Mouse (Mus musculus): ENCODE measurements around the gene Zfp870. TPM values are rescaled to one million over a fixed set of nuclear protein-coding genes. Genes with fewer than 3 reads are reported as not detected.

Zfp870 gene
- 4.1 and 7.3 TPM in 2 replicates for polyA plus RNA-seq (2015; fragmentation: Nextera tagmentation; extraction: Ambion mirVana)

GRCm38 (mm10) chr17:32891239-32892180 is at the start of gene Zfp870:
TSS of gene Zfp870 (minus strand) at chr17:32891642.

DNA sequence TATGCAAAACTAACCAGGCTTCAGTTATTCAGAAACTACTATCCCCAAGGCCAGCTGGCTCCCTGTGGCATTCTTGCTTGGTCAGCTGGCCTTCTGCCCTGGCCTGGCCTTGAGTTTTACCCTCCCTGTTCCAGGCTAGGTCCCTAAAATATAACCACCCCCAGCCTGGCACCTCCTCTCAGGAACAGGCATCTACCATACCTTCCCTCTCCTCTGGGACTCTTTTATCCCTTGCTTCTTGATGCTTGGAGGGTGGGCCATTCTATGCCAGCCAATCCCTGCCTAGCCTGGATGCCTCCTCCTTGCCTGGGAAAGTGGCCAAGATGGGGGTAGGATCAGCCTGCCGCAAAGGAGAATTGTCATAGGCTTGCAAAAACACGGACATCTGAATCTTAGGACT is 25.7 kb upstream of the Zfp870 start, which contains the start of gene Cyp4f14:
TSS of gene Cyp4f14 (minus strand) at position 212 of the 400 bp plus-strand sequence.

GRCm38 (mm10) chr17:32829540-32830417 is 61.7 kb downstream of the Zfp870 start, which contains the start of gene Zfp799:
TSS of gene Zfp799 (minus strand) at chr17:32830261.

Other genes with a start within 250 kb of the Zfp870 start
- gene Cyp4f40, start 232.7 kb downstream of the Zfp870 start, polyA plus RNA-seq (2015; fragmentation: Nextera tagmentation; extraction: Ambion mirVana), result 0.15 TPM in 1 of 2 replicates, not detected in the other
- gene Cyp4f15, start 206.0 kb downstream of the Zfp870 start, polyA plus RNA-seq (2015; fragmentation: Nextera tagmentation; extraction: Ambion mirVana), result 3.8 and 4.6 TPM in 2 replicates
- gene Zfp871, start 103.4 kb downstream of the Zfp870 start, polyA plus RNA-seq (2015; fragmentation: Nextera tagmentation; extraction: Ambion mirVana), result 29.8 and 35.1 TPM in 2 replicates
- 20.7 and 24.6 TPM in 2 replicates for gene Zfp811, start 81.7 kb downstream of the Zfp870 start, polyA plus RNA-seq (2015; fragmentation: Nextera tagmentation; extraction: Ambion mirVana)
- gene Zfp799, start 61.4 kb downstream of the Zfp870 start, polyA plus RNA-seq (2015; fragmentation: Nextera tagmentation; extraction: Ambion mirVana), result 10.5 and 10.8 TPM in 2 replicates
- 0.48 and 0.51 TPM in 2 replicates for gene Cyp4f14, start 25.7 kb upstream of the Zfp870 start, polyA plus RNA-seq (2015; fragmentation: Nextera tagmentation; extraction: Ambion mirVana)
- 10.5 and 11.3 TPM in 2 replicates for gene Cyp4f13, start 55.8 kb upstream of the Zfp870 start, polyA plus RNA-seq (2015; fragmentation: Nextera tagmentation; extraction: Ambion mirVana)
- gene Zfp472, start 74.2 kb upstream of the Zfp870 start, polyA plus RNA-seq (2015; fragmentation: Nextera tagmentation; extraction: Ambion mirVana), result 5.2 and 5.9 TPM in 2 replicates
- 11.7 and 13.2 TPM in 2 replicates for gene Zfp952, start 101.5 kb upstream of the Zfp870 start, polyA plus RNA-seq (2015; fragmentation: Nextera tagmentation; extraction: Ambion mirVana)
- 15.2 and 18.3 TPM in 2 replicates for gene Zfp763, start 141.8 kb upstream of the Zfp870 start, polyA plus RNA-seq (2015; fragmentation: Nextera tagmentation; extraction: Ambion mirVana)
- not detected in 2 replicates for gene 4921501E09Rik, start 176.4 kb upstream of the Zfp870 start, polyA plus RNA-seq (2015; fragmentation: Nextera tagmentation; extraction: Ambion mirVana)
- gene Zfp563, start 197.7 kb upstream of the Zfp870 start, polyA plus RNA-seq (2015; fragmentation: Nextera tagmentation; extraction: Ambion mirVana), result 14.7 and 17.0 TPM in 2 replicates
- 0.57 and 0.78 TPM in 2 replicates for gene Morc2b, start 248.0 kb upstream of the Zfp870 start, polyA plus RNA-seq (2015; fragmentation: Nextera tagmentation; extraction: Ambion mirVana)